Mouse (Mus musculus) E14TG2a.4 (cell line): ENCODE data around the gene Strbp.

ENCODE experiments used
- CTCF ChIP-seq: conservative IDR thresholded peaks from 2 replicates; pipeline ENCODE4 v1.5.1; 2014; ENCODE audit warnings: low read length
- NANOG ChIP-seq: IDR thresholded peaks from 2 replicates; pipeline ENCODE4 v1.6.1; 2014; ENCODE audit warnings: borderline replicate concordance, low read length, mixed read lengths
- POU5F1 ChIP-seq: IDR thresholded peaks from 2 replicates; pipeline ENCODE4 v1.6.1; 2014; ENCODE audit warnings: low read length, borderline replicate concordance

GRCm38 (mm10) chr2:37451667-37452375, 251.8 kb downstream of the Strbp start:
- TF ChIP-seq CTCF, result no peak
- TF ChIP-seq POU5F1, result no peak
- TF ChIP-seq NANOG, result no peak
